Mouse (Mus musculus): ENCODE measurements at regions not wholly inside any gene's neighbourhood (a gene's known extent, or its start where the extent isn't known, plus 50 kb on each side); places are given as distances from the start of the nearest gene placed in this dataset.

DNA sequence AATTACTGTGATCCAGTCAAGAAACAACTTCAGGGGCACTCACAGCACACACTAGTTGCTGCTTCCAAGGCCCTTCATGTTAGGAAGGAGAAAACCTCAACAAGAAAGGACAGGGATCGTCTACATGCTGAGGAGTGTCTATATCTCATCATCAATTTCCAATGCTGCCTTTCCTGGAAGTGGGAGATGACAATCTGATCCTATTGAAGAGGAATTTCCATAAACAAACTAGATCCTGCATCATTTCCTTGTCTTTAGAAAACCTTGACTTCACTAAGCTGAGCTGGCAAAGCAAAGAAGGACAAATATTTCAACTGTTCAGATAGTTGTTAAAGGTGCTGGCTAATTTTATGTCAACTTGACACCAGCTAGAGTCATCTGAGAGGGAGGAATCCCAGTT lies 83.5 kb upstream of the Rapgef5 start:
- no peak for DNase-seq (ENCODE audit: low read depth)

DNA sequence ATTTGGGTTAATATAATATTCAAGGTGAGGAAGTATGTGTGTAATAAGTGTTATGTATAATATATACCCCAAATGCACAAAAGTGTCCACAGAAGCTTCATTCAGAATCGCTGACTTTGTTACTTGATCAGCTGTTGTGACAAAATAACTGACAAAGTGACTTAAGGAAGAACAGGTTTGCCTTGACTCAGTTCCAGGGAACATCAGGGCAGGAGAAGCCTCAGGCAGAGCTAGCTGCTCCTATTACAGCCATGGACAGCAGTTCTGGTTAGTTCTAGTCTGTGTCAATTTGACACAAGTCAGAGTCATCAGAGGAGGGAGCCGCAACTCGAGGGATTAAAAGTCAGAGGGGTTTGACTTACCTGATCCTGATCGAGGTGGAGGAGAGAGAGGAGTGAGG lies 79.3 kb upstream of the Rapgef5 start:
- no peak for DNase-seq (ENCODE audit: low read depth)

DNA sequence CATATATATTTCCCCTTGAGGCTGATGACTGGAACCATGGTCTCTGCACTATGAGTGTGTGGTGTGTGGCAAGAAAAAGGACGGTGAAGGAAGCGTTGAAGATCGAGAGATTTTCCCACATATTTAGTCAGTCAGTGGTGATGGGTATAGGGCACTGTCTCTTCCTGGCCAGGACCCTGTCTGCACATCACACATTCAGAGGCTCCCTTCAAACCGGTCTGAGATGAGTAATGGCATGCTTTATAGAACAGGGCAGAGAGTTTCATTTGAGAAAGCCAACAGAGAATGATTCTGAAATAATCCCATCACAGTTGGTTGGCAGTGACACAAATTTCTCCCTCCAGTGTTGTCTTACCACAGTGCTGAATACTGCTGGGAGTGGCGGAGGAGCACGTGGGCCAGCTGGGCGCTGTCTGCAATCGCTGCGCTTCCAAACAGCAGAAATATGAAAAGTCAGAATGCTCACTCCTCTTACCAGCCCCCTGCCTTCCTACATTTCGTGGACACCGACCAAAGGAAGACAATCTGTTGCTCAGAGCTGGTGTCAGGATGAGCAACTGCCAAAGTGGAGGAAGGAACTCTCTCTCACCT lies 77.2 kb upstream of the Rapgef5 start:
- DNase-seq (ENCODE audit: low read depth): no peak

DNA sequence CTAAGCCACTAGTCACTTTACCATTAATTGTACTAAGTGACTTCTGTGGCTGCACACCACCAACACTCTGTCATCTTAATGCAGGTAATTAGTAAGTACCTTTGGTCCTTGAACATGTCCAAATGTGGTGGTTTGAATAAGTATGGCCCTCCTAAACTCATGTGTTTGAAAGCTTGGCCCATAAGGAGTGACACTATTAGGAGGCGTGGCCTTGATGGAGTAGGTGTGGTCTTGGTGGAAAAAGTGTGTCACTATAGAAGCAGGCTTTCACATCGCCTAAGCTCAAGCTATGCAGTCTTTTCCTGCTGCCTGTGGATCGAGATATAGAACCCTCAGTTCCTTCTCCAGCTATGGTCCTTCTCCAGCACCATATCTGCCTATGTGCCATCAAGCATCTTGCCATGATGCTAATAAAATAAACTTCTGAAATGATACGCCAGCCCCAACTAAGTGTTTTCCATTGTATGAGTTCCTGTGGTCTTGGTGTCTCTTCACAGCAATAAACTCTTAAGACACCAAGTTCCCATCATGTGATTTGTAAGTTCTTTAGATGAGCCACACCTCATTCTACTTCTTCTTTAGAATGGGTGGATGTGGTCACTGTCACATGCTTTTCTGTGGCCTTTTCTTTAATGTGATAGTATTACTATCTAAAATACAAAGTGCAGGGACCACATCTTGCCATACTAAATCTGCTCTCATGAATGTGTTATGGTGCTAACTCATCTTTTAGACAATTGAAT lies 71.9 kb upstream of the Rapgef5 start:
- DNase-seq (ENCODE audit: low read depth): no peak

DNA sequence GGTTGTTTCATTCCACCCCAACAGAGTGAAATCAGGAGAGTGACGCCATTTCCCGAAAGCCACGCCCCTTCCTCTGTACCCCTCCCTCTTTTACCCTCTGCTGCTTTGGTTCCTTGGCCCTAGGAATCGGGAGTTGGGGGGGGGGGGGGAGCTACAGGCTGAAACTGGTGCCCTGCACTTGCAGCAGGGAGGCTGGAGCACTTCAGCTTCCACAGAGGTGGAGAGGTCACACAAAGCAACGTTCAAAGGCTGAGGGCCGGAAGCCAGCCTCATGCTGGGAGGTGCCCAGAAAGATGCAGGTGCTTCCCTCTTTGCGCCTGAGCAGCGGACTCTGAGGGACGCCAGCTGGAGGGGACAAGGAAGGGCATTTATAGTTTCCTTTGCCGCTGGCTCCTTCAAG lies 69.1 kb upstream of the Rapgef5 start:
- DNase-seq (ENCODE audit: low read depth): no peak

DNA sequence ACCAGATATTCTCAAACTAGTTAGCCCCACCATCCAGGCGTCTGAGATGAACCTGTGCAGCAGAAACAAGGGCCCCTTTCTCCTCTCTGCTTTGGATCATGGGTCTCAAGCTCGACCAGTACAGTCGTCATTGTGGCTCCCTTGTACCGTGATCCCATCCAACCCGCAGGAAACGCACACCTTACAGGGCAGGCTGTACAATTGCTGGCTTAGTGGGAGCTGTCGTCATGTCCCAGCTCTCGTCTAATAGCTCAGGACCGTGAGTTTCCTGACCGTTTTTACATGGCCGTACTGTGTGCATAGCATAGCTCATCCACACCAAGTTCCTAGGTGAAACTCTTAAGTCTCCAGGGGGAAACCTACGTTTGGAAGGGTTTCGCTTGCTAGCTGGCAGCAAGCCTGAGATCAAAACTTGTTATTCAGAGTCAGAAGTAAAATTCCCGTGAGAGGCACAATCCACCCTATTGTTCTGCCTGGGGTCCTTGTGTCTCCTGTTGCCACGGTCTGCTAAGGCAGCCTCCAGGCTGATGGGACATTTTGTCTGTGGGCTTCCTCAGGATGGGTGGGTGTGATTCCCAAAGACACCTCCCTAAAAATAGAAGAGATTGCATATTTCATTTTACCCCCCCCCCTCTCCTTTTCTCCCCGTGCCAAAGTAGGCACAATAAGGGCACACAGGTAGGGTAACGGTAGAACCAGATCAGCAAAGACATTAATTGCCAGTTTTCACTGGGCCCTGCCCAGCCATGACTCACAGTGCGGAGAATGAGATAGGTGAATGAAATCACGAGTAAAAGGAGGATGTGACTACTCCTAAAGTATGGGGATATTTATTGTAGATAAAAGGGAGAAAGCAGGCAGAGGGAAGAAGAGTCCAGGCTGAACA lies 68.2 kb upstream of the Rapgef5 start:
- DNase-seq (ENCODE audit: low read depth): no peak

DNA sequence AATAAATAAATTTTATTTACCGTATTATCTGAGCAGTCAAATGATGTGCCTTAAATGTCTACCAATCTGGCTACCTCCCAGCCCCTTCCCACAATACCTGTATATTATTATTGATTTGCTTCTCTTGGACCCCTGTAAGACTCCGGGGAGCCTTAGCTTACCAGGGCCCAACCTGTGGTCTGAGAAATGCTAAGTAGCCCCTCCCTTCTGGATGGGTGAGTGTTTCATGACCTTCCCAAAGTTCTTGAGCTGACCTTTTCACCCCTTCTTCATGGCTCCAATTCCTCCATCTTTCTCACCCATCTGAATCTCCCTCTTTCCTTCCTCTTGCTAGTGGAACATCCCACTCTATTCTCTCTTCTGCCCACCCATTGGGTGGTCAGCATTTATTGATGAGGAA lies 67.2 kb upstream of the Rapgef5 start:
- no peak for DNase-seq (ENCODE audit: low read depth)

DNA sequence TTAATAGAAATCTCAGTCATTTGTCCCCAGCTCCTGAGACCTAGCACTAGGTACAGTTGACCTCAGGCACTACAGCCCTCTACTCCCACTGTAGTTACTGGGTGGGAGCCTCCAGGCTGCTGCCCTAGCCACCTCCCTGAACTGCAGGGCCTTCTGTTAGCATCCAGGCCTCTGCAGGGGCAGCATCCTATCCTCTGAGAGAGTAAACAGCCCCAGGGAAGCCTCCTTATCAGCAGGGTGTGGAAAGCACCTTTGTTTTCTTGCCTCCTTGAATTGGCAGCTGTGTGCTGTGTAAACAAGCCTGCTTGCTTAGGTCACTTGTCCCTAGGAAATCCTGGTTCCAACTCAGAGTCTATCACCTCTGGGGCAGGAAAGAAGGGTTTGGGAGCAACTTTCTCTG lies 66.2 kb upstream of the Rapgef5 start:
- no peak for DNase-seq (ENCODE audit: low read depth)

DNA sequence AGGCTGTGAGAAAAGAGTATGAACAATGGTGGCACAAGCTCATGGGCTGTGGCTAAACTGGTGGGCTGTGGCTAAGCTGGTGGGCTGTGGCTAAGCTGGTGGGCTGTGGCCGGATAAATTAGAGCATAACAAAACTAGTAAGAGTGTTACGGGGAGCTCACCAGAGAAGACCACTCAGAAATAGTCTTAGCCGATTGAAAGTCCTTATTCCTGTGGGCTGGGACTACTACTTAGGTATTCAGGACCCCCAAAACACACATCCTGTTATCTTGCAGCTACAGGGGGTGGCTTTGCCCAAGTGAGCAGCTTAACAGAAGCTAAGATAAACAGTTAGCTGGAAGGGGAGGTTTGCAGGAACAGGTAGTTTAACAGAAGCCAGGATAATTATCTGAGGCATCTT lies 65.4 kb upstream of the Rapgef5 start:
- no peak for DNase-seq (ENCODE audit: low read depth)

DNA sequence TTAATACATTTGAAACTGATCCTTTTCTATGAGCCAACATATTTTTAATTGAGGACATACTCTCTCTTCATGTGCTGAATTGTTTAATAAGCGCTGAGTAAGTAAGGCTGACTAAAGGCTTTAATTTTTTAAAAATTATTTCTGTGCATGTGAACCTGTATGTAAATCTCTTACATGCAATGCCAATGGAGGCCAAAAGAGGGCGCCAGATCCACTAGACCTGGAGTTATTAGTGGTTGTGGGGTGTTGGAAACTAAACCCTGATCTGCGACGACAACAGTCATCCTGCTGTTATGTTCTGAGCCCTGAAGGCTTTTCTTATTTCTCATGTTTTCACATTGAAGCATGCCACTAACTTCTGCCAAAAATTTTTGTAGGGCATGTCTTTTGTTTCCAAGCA lies 64.8 kb upstream of the Rapgef5 start:
- peak; percentile 24 for DNase-seq (ENCODE audit: low read depth)

DNA sequence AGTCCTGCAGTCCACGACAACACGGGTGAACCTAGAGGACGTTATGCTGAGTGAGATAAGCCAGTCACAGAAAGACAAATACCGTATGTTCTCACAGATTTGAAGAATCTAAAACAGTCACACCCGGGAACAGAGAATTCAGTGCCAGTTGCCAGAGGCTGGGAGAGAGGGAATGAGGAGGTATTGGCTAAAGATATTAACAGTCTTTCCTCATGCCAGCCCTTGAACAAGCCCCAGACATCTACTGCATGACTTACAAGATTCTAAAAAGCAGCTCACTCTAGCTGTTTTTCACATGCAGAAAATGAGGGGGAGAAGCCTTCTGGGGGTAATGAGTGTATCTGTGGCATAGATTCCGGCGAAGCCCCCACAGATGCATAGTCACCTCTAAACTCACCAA lies 60.5 kb upstream of the Rapgef5 start:
- DNase-seq (ENCODE audit: low read depth): no peak

DNA sequence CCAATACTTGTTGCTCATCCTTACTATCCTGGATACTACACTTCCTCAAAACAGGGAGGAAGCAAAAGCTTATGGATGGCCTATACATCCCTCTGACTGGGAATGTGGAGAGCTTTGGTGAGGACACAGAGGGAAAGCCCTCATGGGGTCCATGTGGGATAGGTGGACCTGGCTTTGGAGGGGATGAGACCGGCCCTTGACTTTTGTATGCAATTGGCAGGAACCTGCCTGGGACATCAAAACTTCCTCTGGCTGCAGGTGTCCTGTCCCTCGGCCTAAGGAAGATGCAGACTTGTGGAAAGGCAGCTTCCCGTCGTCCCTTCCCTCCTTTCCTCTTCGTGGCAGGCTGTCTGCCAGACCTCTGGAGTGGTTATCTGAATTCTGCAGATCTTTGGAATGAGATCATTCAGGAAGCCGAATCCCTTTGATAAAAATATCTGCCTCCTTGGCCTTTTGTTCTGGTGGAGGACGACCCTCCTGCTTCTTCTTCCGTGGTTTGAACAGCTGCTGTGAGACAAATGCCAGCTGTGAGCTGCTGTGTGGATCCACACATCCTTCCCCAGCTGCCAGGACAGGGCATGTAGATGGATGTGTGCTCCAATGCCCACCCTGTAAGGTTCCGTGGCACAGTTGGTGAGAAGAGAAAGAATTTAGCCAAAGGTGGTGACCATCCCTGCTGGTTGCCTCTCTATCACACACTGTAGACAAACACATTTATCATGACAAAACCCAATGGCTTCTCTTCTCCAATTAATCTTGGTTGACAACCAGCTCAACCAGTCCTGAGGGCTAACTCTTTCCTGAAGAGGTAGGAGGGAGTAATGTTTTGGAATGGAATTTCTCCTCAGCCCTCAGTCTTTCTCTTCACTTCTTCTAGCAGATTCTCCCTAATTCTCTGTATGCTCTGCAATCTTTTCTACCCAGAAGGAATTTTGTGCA lies 57.9 kb upstream of the Rapgef5 start:
- DNase-seq (ENCODE audit: low read depth): no peak

DNA sequence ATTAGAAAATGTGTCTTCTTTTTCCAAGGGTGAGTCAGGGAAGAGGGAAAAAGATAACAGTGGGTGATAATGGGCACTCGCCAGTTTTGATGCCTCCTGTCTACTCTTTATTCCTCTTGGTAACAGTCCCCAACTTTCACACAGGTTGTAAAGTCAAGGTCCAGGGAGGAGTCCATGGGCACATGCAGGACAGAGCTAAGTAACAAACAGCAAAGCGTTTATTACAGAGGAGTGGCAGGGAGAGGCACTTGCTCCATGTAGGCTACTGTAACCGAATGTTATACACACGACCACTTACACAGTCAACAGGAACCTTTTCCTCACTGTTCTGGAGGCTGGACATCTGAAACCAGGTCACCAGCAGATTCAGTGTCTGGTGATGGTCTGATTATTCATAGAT lies 56.7 kb upstream of the Rapgef5 start:
- DNase-seq (ENCODE audit: low read depth): no peak

DNA sequence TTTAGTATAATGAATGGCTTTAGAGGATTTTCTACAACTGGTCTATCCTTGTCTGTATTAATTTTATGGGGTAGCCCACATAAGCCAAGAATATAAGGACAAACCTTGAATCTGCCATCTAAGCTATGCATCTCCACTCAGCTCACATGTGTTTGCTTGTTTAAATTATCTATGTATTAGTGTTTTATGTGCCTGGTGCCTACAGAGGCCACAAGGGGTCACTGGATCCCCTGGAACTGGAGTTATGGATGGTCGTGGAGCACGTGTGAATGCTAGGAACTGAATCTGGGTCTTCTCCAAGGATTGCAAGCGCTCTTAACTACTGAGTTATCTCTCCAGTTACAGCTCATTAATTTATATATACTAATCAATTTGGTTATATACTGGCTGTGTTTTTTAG lies 51.1 kb upstream of the Rapgef5 start:
- DNase-seq (ENCODE audit: low read depth): peak; percentile 8

DNA sequence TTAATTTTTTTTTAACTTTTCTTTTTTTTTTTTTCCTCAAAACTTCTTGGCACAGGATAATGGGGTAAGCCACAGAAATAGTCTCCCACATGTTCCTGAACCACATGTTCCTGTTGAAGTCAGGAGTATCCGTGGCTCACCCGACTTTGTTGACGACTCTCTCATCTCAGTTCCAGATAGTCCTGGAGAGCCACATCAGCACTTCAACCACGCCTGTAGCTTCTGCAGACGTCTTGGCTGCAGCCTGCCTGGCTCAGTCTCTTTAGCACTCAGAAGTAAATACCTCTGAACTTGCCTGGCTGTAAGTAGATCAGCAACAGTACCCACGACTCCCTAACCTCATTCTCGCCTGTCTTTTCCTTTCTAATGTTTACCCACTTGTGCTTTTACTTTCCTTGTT lies 50.3 kb upstream of the Rapgef5 start:
- no peak for DNase-seq (ENCODE audit: low read depth)

Measured in 416B (cell line).